Mouse (Mus musculus) pancreas, adult 10 weeks (tissue): ENCODE measurements around the gene Rassf3. TPM values are rescaled to one million over a fixed set of nuclear protein-coding genes. Genes with fewer than 3 reads are reported as not detected.

Experiments
- polyA plus RNA-seq: library from polyadenylated mRNA; stranded (reverse); fragments of 350-450 nt; fragmentation: Illumina TruSeq; extraction: RNeasy Lipid Tissue Mini Kit (QIAGEN cat#74804); gene quantifications from one replicate; pipeline ENCODE4 v1.2.3, GENCODE M21; 2015; ENCODE audit warnings: low read depth, low replicate concordance; ENCODE audit not compliant: insufficient read depth

Rassf3 gene
- polyA plus RNA-seq, result 14.8 TPM

GRCm38 (mm10) chr10:121476190-121476967, at the start of gene Rassf3:
Rassf3 (minus strand) TSS chr10:121476347.

GRCm38 (mm10) chr10:121364801-121365564, 111.2 kb downstream of the Rassf3 start, which contains the start of gene Gns:
Gns (plus strand) TSS chr10:121365090.

Other genes starting within 250 kb of the Rassf3 start
- 3.5 TPM for gene Tbc1d30, start 125.1 kb downstream of the Rassf3 start, polyA plus RNA-seq
- 30.7 TPM for gene Gns, start 111.3 kb downstream of the Rassf3 start, polyA plus RNA-seq
- gene Tbk1, start 110.4 kb upstream of the Rassf3 start, polyA plus RNA-seq, result 10.8 TPM
- 24.4 TPM for gene Xpot, start 150.0 kb upstream of the Rassf3 start, polyA plus RNA-seq
- 0.70 TPM for gene D930020B18Rik, start 165.2 kb upstream of the Rassf3 start, polyA plus RNA-seq